Mouse (Mus musculus) E14TG2a.4 (cell line): ENCODE measurements at regions not wholly inside any gene's neighbourhood (a gene's known extent, or its start where the extent isn't known, plus 50 kb on each side); places are given as distances from the start of the nearest gene placed in this dataset.

Experiments used
- H3K27me3 ChIP-seq: 2 replicates; pipeline ENCODE4 v1.6.1; 2014; ENCODE audit warnings: low read length, control low read depth; ENCODE audit not compliant: insufficient read depth
- H3K36me3 ChIP-seq: 2 replicates; pipeline ENCODE4 v1.6.1; 2014; ENCODE audit warnings: low read length, control low read depth; ENCODE audit not compliant: insufficient read depth
- H3K4me1 ChIP-seq: replicated peaks from 2 replicates; pipeline ENCODE4 v1.6.1; 2014; ENCODE audit warnings: low read depth, low read length, control low read depth
- H3K4me3 ChIP-seq: replicated peaks from 2 replicates; pipeline ENCODE4 v1.5.1; 2014; ENCODE audit warnings: mild to moderate bottlenecking, low read length
- H3K9me3 ChIP-seq: 2 replicates; pipeline ENCODE4 v1.6.1; 2014; ENCODE audit warnings: low read length, control low read depth
- CTCF ChIP-seq: conservative IDR thresholded peaks from 2 replicates; pipeline ENCODE4 v1.5.1; 2014; ENCODE audit warnings: low read length
- NANOG ChIP-seq: IDR thresholded peaks from 2 replicates; pipeline ENCODE4 v1.6.1; 2014; ENCODE audit warnings: borderline replicate concordance, low read length, mixed read lengths
- POU5F1 ChIP-seq: IDR thresholded peaks from 2 replicates; pipeline ENCODE4 v1.6.1; 2014; ENCODE audit warnings: low read length, borderline replicate concordance

- Histone ChIP-seq H3K9me3 (no peaks in the 10 kb centered on the region), H3K4me3 (no peak overlapping the region), H3K36me3 (no peaks in the 10 kb centered on the region), H3K4me1 (no peaks in the 10 kb centered on the region), H3K27me3 (no peaks in the 10 kb centered on the region)
- TF ChIP-seq POU5F1, result no peak
- no peak for TF ChIP-seq CTCF
- no peak for TF ChIP-seq NANOG
These were observed 981.0 kb upstream of the Lrrc6 start for GRCm38 (mm10) chr15:67481733-67482132.

DNA sequence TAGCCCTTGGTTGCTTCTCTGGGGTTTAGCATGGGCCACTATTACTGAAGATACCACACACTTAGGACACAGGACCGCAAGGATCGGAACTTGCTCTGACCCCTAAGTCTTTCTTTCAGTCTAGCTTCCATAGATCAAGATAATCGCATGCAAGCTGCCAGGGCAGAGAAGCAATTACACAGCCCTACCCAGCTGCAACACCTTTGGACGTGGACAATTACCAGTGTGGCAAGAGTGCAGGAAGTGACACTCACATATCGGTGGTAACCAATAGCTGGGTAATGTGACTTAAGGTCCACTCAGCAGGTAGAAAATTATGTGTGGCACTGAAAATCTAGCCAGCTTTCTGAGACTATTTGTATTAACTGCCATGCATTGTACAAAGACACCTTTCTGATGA lies 973.6 kb upstream of the Lrrc6 start:
- no peaks in the 10 kb centered on the region for H3K27me3 ChIP-seq
- no peaks in the 10 kb centered on the region for H3K36me3 ChIP-seq
- TF ChIP-seq NANOG (no peak), CTCF (no peak), POU5F1 (no peak)
- no peaks in the 10 kb centered on the region for H3K4me1 ChIP-seq
- H3K4me3 ChIP-seq, result no peak overlapping the region
- H3K9me3 ChIP-seq, result no peaks in the 10 kb centered on the region

DNA sequence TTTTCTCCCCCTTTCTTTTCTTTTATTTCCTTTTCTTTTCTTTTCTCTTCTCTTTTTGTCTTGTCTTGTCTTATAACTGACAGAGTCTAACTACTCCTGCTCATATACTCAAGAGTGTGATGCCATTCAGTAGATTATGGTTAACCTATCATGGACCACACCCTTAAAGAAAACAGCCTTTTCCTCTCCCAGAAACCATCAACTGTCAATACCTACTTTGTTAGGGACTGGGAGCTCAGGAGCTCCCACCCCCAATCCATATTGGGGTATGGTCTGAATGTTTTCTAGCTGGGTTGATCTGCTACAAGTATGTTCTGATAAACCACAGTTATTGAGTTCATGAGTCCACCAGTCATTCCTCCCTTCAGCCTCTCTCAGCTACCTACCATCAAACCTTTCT lies 972.3 kb upstream of the Lrrc6 start:
- H3K36me3 ChIP-seq, result no peaks in the 10 kb centered on the region
- H3K9me3 ChIP-seq, result no peaks in the 10 kb centered on the region
- no peaks in the 10 kb centered on the region for H3K27me3 ChIP-seq
- no peak overlapping the region for H3K4me3 ChIP-seq
- TF ChIP-seq POU5F1, result no peak
- TF ChIP-seq NANOG, result no peak
- TF ChIP-seq CTCF, result no peak
- no peaks in the 10 kb centered on the region for H3K4me1 ChIP-seq

DNA sequence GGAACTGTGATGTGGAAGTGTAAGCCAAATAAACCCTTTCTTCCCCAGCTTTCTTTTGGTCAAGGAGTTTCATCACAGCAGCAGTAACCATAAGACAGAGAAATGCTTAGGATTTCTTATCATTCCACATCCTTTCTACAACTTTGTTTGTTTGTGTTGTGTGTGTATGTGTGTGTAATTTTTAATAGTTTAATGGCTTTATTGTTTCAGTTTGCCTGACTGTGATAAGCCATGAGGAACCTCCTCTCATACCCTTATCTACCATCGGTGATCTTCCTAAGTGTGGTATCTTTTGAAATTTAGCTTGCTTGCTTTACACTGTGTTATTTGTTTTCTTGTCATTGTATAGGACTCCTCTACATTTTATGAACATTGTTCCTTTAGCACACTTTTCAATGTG lies 970.6 kb upstream of the Lrrc6 start:
- no peaks in the 10 kb centered on the region for H3K4me1 ChIP-seq
- TF ChIP-seq NANOG (no peak), POU5F1 (no peak), CTCF (no peak)
- no peak overlapping the region for H3K4me3 ChIP-seq
- H3K27me3 ChIP-seq, result no peaks in the 10 kb centered on the region
- no peaks in the 10 kb centered on the region for H3K9me3 ChIP-seq
- H3K36me3 ChIP-seq, result no peaks in the 10 kb centered on the region

GRCm38 (mm10) chr15:67470036-67470435 lies 969.3 kb upstream of the Lrrc6 start:
- Histone ChIP-seq H3K4me3 (no peak overlapping the region), H3K27me3 (no peaks in the 10 kb centered on the region), H3K9me3 (no peaks in the 10 kb centered on the region), H3K4me1 (no peaks in the 10 kb centered on the region), H3K36me3 (no peaks in the 10 kb centered on the region)
- TF ChIP-seq POU5F1 (no peak), CTCF (no peak), NANOG (no peak)

DNA sequence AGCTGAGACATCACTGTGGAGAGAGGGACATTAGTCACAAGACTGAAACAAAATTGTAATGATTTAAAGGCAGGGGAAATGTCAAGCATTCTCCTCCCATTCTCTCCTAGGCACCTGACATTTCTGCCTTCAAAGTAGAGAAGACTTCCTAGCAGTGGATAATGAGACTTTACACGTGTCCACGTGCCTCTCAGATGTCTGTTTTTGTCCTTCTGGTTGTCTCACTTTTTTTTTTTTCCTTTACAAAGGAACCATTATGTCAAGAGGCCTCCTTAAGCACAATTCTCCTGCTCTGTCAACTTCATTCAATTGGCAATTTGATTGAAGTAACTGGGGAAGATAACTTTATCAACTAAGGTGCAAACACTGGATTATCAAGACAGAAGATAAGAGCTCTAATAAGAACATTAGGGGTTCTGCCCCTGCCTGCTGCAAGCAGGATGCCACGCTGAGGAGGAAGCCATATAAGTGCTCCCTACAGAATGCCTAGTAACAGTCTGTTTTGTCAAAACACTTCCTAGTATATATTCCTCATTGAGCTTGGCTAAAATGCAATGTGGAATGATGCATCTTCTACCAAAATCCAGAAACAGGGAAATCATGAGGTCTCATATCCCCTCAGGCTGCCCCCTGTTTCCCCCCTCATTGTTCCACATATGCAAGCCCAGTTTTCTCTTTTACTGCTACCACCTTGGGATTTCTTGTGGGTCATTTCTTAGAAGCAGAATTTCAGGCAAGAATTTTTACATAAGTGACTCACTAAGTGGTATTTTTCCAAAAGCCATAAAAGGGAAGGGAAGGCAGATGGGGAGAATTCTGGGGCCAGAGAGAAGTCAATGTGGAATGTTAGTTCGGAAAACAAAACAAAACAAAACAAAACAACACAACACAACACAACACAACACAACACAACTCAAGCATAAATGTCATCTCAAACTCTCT lies 967.0 kb upstream of the Lrrc6 start:
- Histone ChIP-seq H3K4me1 (no peaks in the 10 kb centered on the region), H3K4me3 (no peak overlapping the region), H3K36me3 (no peaks in the 10 kb centered on the region), H3K27me3 (no peaks in the 10 kb centered on the region), H3K9me3 (no peaks in the 10 kb centered on the region)
- no peak for TF ChIP-seq NANOG
- no peak for TF ChIP-seq CTCF
- TF ChIP-seq POU5F1, result no peak

DNA sequence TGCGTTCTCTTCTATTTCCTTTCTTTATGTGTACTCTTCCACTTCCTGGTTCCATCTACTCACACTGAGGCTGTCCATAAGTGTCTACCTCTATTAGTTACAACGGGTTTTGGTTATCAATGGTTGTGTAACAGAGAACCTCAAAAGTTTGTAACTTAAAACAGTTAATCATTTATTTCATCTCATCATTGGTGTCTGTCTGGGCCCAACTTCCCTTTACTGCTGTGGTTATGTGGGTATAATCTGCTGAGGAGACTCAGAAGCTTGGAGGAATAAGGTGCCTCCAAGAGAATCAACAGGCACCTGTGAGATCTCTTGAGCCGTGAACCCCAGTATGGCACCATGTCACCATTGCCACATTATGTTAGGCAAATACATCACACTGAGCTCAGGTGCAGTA lies 962.2 kb upstream of the Lrrc6 start:
- H3K9me3 ChIP-seq, result no peaks in the 10 kb centered on the region
- no peak for TF ChIP-seq POU5F1
- TF ChIP-seq CTCF, result no peak
- no peak for TF ChIP-seq NANOG
- no peaks in the 10 kb centered on the region for H3K36me3 ChIP-seq
- no peaks in the 10 kb centered on the region for H3K27me3 ChIP-seq
- no peaks in the 10 kb centered on the region for H3K4me1 ChIP-seq
- H3K4me3 ChIP-seq, result no peak overlapping the region

- TF ChIP-seq CTCF (no peak), NANOG (no peak), POU5F1 (no peak)
- Histone ChIP-seq H3K4me1 (no peaks in the 10 kb centered on the region), H3K4me3 (no peak overlapping the region), H3K27me3 (no peaks in the 10 kb centered on the region), H3K36me3 (no peaks in the 10 kb centered on the region), H3K9me3 (no peaks in the 10 kb centered on the region)
These were observed 959.7 kb upstream of the Lrrc6 start for GRCm38 (mm10) chr15:67460384-67460783.

- Histone ChIP-seq H3K4me1 (no peaks in the 10 kb centered on the region), H3K4me3 (no peak overlapping the region), H3K27me3 (no peaks in the 10 kb centered on the region), H3K36me3 (no peaks in the 10 kb centered on the region), H3K9me3 (no peaks in the 10 kb centered on the region)
- TF ChIP-seq CTCF, result peak; percentile 88
- TF ChIP-seq POU5F1, result no peak
- no peak for TF ChIP-seq NANOG
These were observed 933.6 kb upstream of the Lrrc6 start for GRCm38 (mm10) chr15:67434284-67434683.
